Mouse (Mus musculus): ENCODE measurements around the gene Olfr1250.

- TF ChIP-seq EP300 (IDR thresholded peaks at IDR 0.05; ENCODE audit: insufficient read depth, low read depth, low read length) (no peak), POLR2A (IDR thresholded peaks at IDR 0.05; ENCODE audit: insufficient read depth, low read length) (no peak)
These were observed 47.2 kb downstream of the Olfr1250 start, which contains the start of gene Olfr1247 for GRCm38 (mm10) chr2:89614030-89614429.

Data from ES-Bruce4 (cell line).